Mouse (Mus musculus): ENCODE results near the gene Gm21293. TPM values are rescaled to one million over a fixed set of nuclear protein-coding genes. Genes with fewer than 3 reads are reported as not detected.

Gene Gm21293
- not detected in 2 replicates for polyA plus RNA-seq (2021; fragmentation: Nextera tagmentation)
- long read RNA-seq, experiment 1, result 0 reads
- long read RNA-seq, experiment 2, result 0 reads

DNA sequence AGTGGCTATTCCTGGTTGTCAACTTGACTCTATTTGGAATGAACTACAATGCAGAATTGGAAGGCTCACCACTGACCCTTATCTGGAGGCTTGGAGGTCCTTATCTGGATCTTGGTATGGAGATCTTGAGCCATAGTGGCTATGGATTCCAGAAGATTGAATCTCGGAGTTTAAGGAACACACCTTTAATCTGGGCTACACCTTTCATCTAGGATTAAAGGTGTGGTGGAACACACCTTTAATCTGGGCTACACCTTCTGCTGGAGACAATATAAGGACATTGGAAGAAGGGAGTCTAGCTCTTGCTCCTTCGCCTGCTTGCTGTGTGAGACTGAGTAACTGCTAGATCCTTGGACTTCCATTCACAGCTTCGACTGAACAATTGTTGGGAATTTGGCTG, at the start of gene Gm21293:
Gm21293 (plus strand) TSS at position 301 of the 400 bp plus-strand sequence.

DNA sequence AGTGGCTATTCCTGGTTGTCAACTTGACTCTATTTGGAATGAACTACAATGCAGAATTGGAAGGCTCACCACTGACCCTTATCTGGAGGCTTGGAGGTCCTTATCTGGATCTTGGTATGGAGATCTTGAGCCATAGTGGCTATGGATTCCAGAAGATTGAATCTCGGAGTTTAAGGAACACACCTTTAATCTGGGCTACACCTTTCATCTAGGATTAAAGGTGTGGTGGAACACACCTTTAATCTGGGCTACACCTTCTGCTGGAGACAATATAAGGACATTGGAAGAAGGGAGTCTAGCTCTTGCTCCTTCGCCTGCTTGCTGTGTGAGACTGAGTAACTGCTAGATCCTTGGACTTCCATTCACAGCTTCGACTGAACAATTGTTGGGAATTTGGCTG, 8.4 kb downstream of the Gm21293 start, which contains the start of gene Gm6763:
Gm6763 (plus strand) TSS at position 301 of the 400 bp plus-strand sequence.

DNA sequence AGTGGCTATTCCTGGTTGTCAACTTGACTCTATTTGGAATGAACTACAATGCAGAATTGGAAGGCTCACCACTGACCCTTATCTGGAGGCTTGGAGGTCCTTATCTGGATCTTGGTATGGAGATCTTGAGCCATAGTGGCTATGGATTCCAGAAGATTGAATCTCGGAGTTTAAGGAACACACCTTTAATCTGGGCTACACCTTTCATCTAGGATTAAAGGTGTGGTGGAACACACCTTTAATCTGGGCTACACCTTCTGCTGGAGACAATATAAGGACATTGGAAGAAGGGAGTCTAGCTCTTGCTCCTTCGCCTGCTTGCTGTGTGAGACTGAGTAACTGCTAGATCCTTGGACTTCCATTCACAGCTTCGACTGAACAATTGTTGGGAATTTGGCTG, 16.9 kb downstream of the Gm21293 start, which contains the start of gene Gm8764:
Gm8764 (plus strand) TSS at position 301 of the 400 bp plus-strand sequence.

DNA sequence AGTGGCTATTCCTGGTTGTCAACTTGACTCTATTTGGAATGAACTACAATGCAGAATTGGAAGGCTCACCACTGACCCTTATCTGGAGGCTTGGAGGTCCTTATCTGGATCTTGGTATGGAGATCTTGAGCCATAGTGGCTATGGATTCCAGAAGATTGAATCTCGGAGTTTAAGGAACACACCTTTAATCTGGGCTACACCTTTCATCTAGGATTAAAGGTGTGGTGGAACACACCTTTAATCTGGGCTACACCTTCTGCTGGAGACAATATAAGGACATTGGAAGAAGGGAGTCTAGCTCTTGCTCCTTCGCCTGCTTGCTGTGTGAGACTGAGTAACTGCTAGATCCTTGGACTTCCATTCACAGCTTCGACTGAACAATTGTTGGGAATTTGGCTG, 25.4 kb downstream of the Gm21293 start, which contains the start of gene Gm21304:
Gm21304 (plus strand) TSS at position 301 of the 400 bp plus-strand sequence.

DNA sequence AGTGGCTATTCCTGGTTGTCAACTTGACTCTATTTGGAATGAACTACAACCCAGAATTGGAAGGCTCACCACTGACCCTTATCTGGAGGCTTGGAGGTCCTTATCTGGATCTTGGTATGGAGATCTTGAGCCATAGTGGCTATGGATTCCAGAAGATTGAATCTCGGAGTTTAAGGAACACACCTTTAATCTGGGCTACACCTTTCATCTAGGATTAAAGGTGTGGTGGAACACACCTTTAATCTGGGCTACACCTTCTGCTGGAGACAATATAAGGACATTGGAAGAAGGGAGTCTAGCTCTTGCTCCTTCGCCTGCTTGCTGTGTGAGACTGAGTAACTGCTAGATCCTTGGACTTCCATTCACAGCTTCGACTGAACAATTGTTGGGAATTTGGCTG, 33.9 kb downstream of the Gm21293 start, which contains the start of gene Gm21312:
Gm21312 (plus strand) TSS at position 301 of the 400 bp plus-strand sequence.

DNA sequence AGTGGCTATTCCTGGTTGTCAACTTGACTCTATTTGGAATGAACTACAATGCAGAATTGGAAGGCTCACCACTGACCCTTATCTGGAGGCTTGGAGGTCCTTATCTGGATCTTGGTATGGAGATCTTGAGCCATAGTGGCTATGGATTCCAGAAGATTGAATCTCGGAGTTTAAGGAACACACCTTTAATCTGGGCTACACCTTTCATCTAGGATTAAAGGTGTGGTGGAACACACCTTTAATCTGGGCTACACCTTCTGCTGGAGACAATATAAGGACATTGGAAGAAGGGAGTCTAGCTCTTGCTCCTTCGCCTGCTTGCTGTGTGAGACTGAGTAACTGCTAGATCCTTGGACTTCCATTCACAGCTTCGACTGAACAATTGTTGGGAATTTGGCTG, 42.4 kb downstream of the Gm21293 start, which contains the start of gene Gm20765:
Gm20765 (plus strand) TSS at position 301 of the 400 bp plus-strand sequence.

DNA sequence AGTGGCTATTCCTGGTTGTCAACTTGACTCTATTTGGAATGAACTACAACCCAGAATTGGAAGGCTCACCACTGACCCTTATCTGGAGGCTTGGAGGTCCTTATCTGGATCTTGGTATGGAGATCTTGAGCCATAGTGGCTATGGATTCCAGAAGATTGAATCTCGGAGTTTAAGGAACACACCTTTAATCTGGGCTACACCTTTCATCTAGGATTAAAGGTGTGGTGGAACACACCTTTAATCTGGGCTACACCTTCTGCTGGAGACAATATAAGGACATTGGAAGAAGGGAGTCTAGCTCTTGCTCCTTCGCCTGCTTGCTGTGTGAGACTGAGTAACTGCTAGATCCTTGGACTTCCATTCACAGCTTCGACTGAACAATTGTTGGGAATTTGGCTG, 51.0 kb downstream of the Gm21293 start, which contains the start of gene Gm4340:
Gm4340 (plus strand) TSS at position 301 of the 400 bp plus-strand sequence.

Other genes starting within 250 kb of the Gm21293 start
- not detected in 2 replicates for gene Gm6763, start 8.5 kb downstream of the Gm21293 start, polyA plus RNA-seq (2021; fragmentation: Nextera tagmentation)
- gene Gm8764, start 17.0 kb downstream of the Gm21293 start, polyA plus RNA-seq (2021; fragmentation: Nextera tagmentation), result not detected in 2 replicates
- not detected in 2 replicates for gene Gm21304, start 25.5 kb downstream of the Gm21293 start, polyA plus RNA-seq (2021; fragmentation: Nextera tagmentation)
- not detected in 2 replicates for gene Gm21312, start 34.0 kb downstream of the Gm21293 start, polyA plus RNA-seq (2021; fragmentation: Nextera tagmentation)
- gene Gm20765, start 42.5 kb downstream of the Gm21293 start, polyA plus RNA-seq (2021; fragmentation: Nextera tagmentation), result not detected in 2 replicates
- gene Gm4340, start 51.1 kb downstream of the Gm21293 start, polyA plus RNA-seq (2021; fragmentation: Nextera tagmentation), result not detected in 2 replicates

Measured in layer of hippocampus, adult 6 months (tissue).